Mouse (Mus musculus): ENCODE data around the gene Fam208b. TPM values are rescaled to one million over a fixed set of nuclear protein-coding genes. Genes with fewer than 3 reads are reported as not detected.

Gene Fam208b
- polyA plus RNA-seq, 1 experiment from 2014 or later = 24.9 TPM

- WGBS = 93% methylated on average over 4 of the region's 4 CpGs
- peaks cover 26% of the 10 kb centered on the region for H3K4me1 ChIP-seq (ENCODE audit: control insufficient read depth, insufficient read depth, low read length)
These were observed 66.6 kb downstream of the Fam208b start for GRCm38 (mm10) chr13:3544077-3544874.

DNA sequence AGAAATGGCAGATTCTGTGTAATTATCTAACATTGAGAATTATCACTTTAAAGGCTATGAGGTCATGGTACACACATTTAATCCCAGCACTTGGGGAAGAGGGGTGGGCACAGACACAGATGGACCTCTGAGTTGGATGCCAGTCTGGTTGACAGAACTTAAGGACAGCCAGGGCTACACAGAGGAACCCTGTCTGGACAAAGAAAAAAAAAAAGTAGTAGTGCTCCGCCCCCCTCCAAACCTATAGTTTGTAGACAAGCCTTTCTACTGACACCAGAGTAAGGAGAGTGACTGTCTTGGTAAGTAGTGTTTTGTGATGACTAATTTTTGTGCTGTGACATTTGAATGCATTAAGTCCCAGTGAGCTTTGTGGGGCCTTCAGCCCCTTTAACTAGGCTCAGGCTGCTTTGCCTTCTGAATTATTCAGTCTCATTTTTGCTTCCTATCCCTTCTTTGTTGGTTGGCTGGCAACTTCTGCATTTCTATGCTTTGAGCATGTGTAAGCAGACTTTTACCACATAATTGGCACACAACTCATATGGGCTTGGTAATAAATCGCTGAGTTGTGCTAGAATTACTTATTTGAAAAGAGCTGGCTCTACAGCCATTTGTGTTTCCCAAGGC is 69.6 kb downstream of the Fam208b start:
- Histone ChIP-seq H3K4me1 (ENCODE audit: control insufficient read depth, insufficient read depth, low read length) (peaks cover 26% of the 10 kb centered on the region), H3K9me3 (ENCODE audit: control insufficient read depth, low read length) (no peaks in the 10 kb centered on the region), H3K27me3 (ENCODE audit: control insufficient read depth, insufficient read depth, low read length) (no peaks in the 10 kb centered on the region), H3K36me3 (ENCODE audit: control insufficient read depth, insufficient read depth, low read length) (no peaks in the 10 kb centered on the region), H3K4me3 (ENCODE audit: low read depth, low read length) (no peak overlapping the region; the same call in 1 of the 2 replicates), H3K4me2 (ENCODE audit: low read depth, low read length) (peak overlapping the region; percentile 34; the same call in 1 of the 2 replicates), H3K9ac (replicated peaks; ENCODE audit: low read depth, low read length) (no peak overlapping the region), H3K27ac (ENCODE audit: low read depth, low read length) (0 out of 2 replicates have a peak overlapping the region, but pooled peaks have one; percentile 16)
- no peak for ATAC-seq (ENCODE audit: low read depth)
- 60% methylated on average over 2 of the region's 2 CpGs for WGBS

More at GRCm38 (mm10) chr13:3544077-3544874, 66.6 kb downstream of the Fam208b start:
- Histone ChIP-seq H3K4me3 (ENCODE audit: low read depth, low read length) (no peak overlapping the region), H3K27me3 (ENCODE audit: control insufficient read depth, insufficient read depth, low read length) (no peaks in the 10 kb centered on the region), H3K27ac (ENCODE audit: low read depth, low read length) (no peak overlapping the region), H3K9me3 (ENCODE audit: control insufficient read depth, low read length) (no peaks in the 10 kb centered on the region), H3K36me3 (ENCODE audit: control insufficient read depth, insufficient read depth, low read length) (peaks cover 10% of the 10 kb centered on the region; the same call in 1 of the 2 replicates), H3K9ac (replicated peaks; ENCODE audit: low read depth, low read length) (no peak overlapping the region), H3K4me2 (ENCODE audit: low read depth, low read length) (no peak overlapping the region)
- ATAC-seq (ENCODE audit: low read depth) = 0 out of 2 replicates have a peak, but pooled peaks have one; percentile 50

DNA sequence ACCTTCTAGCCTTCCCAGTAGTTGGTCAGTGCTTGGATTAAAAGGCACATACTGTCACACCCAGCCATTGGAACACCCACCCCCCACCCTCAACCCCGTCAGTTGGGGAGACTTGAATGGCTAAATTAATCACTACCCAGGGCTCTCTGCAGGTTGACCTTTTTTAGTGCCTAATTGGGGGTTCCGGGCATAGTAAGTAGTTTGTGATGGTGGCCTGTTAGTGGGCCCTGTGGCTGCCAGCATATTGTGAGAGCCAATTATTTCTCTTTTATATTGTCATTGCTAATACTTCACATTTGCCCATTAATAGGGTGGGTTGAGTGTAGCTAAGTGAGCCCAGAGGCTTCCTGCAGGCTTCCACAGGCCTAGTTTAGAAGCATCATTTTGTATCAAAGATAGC is 70.7 kb downstream of the Fam208b start:
- ATAC-seq (ENCODE audit: low read depth) = no peak
- 5% methylated on average over 2 of the region's 2 CpGs for WGBS
- Histone ChIP-seq H3K27ac (ENCODE audit: low read depth, low read length) (no peak overlapping the region), H3K4me3 (ENCODE audit: low read depth, low read length) (peak overlapping the region; percentile 98; the same call in 1 of the 2 replicates), H3K27me3 (ENCODE audit: control insufficient read depth, insufficient read depth, low read length) (no peaks in the 10 kb centered on the region), H3K9me3 (ENCODE audit: control insufficient read depth, low read length) (no peaks in the 10 kb centered on the region), H3K4me1 (ENCODE audit: control insufficient read depth, insufficient read depth, low read length) (peaks cover 23% of the 10 kb centered on the region), H3K9ac (replicated peaks; ENCODE audit: low read depth, low read length) (no peak overlapping the region), H3K4me2 (ENCODE audit: low read depth, low read length) (peak overlapping the region; percentile 93), H3K36me3 (ENCODE audit: control insufficient read depth, insufficient read depth, low read length) (no peaks in the 10 kb centered on the region)

GRCm38 (mm10) chr13:3538969-3539562 is 71.8 kb downstream of the Fam208b start:
- WGBS = 3% methylated on average over 15 of the region's 15 CpGs
- Histone ChIP-seq H3K27me3 (ENCODE audit: control insufficient read depth, insufficient read depth, low read length) (no peaks in the 10 kb centered on the region), H3K4me1 (ENCODE audit: control insufficient read depth, insufficient read depth, low read length) (peaks cover 23% of the 10 kb centered on the region), H3K4me3 (ENCODE audit: low read depth, low read length) (peak overlapping the region; percentile 98), H3K27ac (ENCODE audit: low read depth, low read length) (peak overlapping the region; percentile 98; the same call in 1 of the 2 replicates), H3K9me3 (ENCODE audit: control insufficient read depth, low read length) (no peaks in the 10 kb centered on the region), H3K36me3 (ENCODE audit: control insufficient read depth, insufficient read depth, low read length) (no peaks in the 10 kb centered on the region), H3K4me2 (ENCODE audit: low read depth, low read length) (peak overlapping the region; percentile 93), H3K9ac (replicated peaks; ENCODE audit: low read depth, low read length) (peak overlapping the region; percentile 97)
- no peak for ATAC-seq (ENCODE audit: low read depth)

GRCm38 (mm10) chr13:3538223-3538968 is 72.5 kb downstream of the Fam208b start:
- H3K27ac ChIP-seq (ENCODE audit: low read depth, low read length) = peak overlapping the region; percentile 98
- H3K4me2 ChIP-seq (ENCODE audit: low read depth, low read length) = peak overlapping the region; percentile 93
- H3K9me3 ChIP-seq (ENCODE audit: control insufficient read depth, low read length) = no peaks in the 10 kb centered on the region
- no peaks in the 10 kb centered on the region for H3K27me3 ChIP-seq (ENCODE audit: control insufficient read depth, insufficient read depth, low read length)
- ATAC-seq (ENCODE audit: low read depth) = peak; percentile 61
- under 1% methylated on average over 59 of the region's 59 CpGs for WGBS
- H3K9ac ChIP-seq (replicated peaks; ENCODE audit: low read depth, low read length) = peak overlapping the region; percentile 97
- peak overlapping the region; percentile 98 for H3K4me3 ChIP-seq (ENCODE audit: low read depth, low read length)
- peaks cover 23% of the 10 kb centered on the region for H3K4me1 ChIP-seq (ENCODE audit: control insufficient read depth, insufficient read depth, low read length)
- H3K36me3 ChIP-seq (ENCODE audit: control insufficient read depth, insufficient read depth, low read length) = no peaks in the 10 kb centered on the region

- Histone ChIP-seq H3K27me3 (ENCODE audit: control insufficient read depth, insufficient read depth, low read length) (no peaks in the 10 kb centered on the region), H3K9me3 (ENCODE audit: control insufficient read depth, low read length) (no peaks in the 10 kb centered on the region), H3K36me3 (ENCODE audit: control insufficient read depth, insufficient read depth, low read length) (no peaks in the 10 kb centered on the region), H3K4me3 (ENCODE audit: low read depth, low read length) (peak within 1 kb of the TSS; percentile 98), H3K4me1 (ENCODE audit: control insufficient read depth, insufficient read depth, low read length) (peaks cover 23% of the 10 kb centered on the region), H3K27ac (ENCODE audit: low read depth, low read length) (peak within 1 kb of the TSS; percentile 98), H3K9ac (replicated peaks; ENCODE audit: low read depth, low read length) (peak within 1 kb of the TSS; percentile 97), H3K4me2 (ENCODE audit: low read depth, low read length) (peak within 1 kb of the TSS; percentile 93)
- ATAC-seq (ENCODE audit: low read depth) = peak; percentile 97
- WGBS = 1% methylated on average over 35 of the region's 47 CpGs
These were observed 73.2 kb downstream of the Fam208b start, which contains the start of gene Gdi2 for GRCm38 (mm10) chr13:3537594-3538222. Gene Gdi2 (plus strand): TSS chr13:3538063.

- WGBS = 98% methylated on average over 4 of the region's 4 CpGs
- Histone ChIP-seq H3K36me3 (ENCODE audit: control insufficient read depth, insufficient read depth, low read length) (no peaks in the 10 kb centered on the region), H3K4me1 (ENCODE audit: control insufficient read depth, insufficient read depth, low read length) (no peaks in the 10 kb centered on the region), H3K9me3 (ENCODE audit: control insufficient read depth, low read length) (no peaks in the 10 kb centered on the region), H3K27me3 (ENCODE audit: control insufficient read depth, insufficient read depth, low read length) (no peaks in the 10 kb centered on the region), H3K9ac (replicated peaks; ENCODE audit: low read depth, low read length) (no peak overlapping the region), H3K27ac (ENCODE audit: low read depth, low read length) (no peak overlapping the region), H3K4me2 (ENCODE audit: low read depth, low read length) (no peak overlapping the region), H3K4me3 (ENCODE audit: low read depth, low read length) (no peak overlapping the region)
- ATAC-seq (ENCODE audit: low read depth) = no peak
These were observed 76.8 kb downstream of the Fam208b start for GRCm38 (mm10) chr13:3534146-3534545.

DNA sequence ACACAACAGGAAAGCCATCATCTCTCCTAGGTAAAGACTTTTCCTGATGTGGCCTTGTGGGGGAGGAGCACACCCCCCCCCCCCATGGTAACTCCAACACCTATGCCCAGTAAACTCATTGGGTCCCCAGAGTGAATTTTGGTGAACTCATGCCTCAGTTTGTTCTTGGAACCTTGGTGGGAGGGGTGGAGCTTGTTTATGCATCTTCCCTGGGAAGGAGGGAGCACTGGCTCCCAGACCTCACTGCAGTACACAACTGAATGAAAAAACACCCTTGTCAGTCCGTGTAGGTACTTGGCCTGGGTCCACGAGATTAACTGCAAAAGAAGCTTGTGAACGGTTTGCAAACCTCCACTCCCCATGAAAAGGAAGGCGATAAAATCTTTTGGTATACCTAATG is 78.5 kb downstream of the Fam208b start:
- no peak overlapping the region for H3K27ac ChIP-seq (ENCODE audit: low read depth, low read length)
- H3K4me1 ChIP-seq (ENCODE audit: control insufficient read depth, insufficient read depth, low read length) = no peaks in the 10 kb centered on the region
- WGBS = 73% methylated on average over 4 of the region's 4 CpGs
- ATAC-seq (ENCODE audit: low read depth) = no peak
- H3K36me3 ChIP-seq (ENCODE audit: control insufficient read depth, insufficient read depth, low read length) = no peaks in the 10 kb centered on the region
- H3K9me3 ChIP-seq (ENCODE audit: control insufficient read depth, low read length) = no peaks in the 10 kb centered on the region
- no peak overlapping the region for H3K4me3 ChIP-seq (ENCODE audit: low read depth, low read length)
- no peak overlapping the region for H3K4me2 ChIP-seq (ENCODE audit: low read depth, low read length)
- no peak overlapping the region for H3K9ac ChIP-seq (replicated peaks; ENCODE audit: low read depth, low read length)
- no peaks in the 10 kb centered on the region for H3K27me3 ChIP-seq (ENCODE audit: control insufficient read depth, insufficient read depth, low read length)
